Mouse (Mus musculus) retina, embryonic 14.5 days (tissue): Measurements from ENCODE around the gene Khdc1a.

Experiments
- DNase-seq: peaks from one replicate; pipeline ENCODE4 v3.0.0-alpha.2; 2015; ENCODE audit warnings: low spot score

Khdc1a gene

DNA sequence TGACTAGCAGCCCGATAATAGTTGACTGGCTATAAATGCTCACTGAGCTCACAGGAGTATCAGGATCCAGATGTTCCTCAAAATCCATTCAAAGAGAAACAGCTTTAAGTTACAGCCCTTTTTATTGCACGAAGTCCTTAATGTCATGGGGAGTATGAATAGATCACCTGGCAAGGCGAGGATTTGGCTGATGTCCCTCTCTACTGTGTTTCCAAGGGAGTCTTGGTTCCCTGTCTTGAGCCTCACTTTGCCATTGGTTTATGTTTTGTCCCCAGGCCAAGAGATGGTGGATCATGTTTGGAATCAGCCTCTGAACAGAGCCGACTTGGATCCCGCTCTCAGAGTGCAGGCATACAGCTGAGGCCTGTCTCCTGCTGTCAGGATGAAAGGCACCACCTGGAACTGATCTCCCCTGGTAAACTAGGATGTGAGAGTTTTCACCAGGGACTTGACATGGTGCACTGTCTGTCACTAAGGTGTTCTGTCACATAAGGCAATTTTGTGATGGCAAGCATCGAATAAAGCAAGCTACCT, 41.8 kb downstream of the Khdc1a start:
- DNase-seq: no peak
